Mouse (Mus musculus): ENCODE results near the gene Acot12. TPM values are rescaled to one million over a fixed set of nuclear protein-coding genes. Genes with fewer than 3 reads are reported as not detected.

Acot12 gene
- polyA plus RNA-seq, 1 experiment from 2014 or later = not detected

- no peaks in the 10 kb centered on the region for H3K36me3 ChIP-seq (ENCODE audit: insufficient read depth, low read length)
- H3K4me2 ChIP-seq (replicated peaks; ENCODE audit: low read depth, low read length) = peak overlapping the region; percentile 60
- 48% methylated on average over 6 of the region's 6 CpGs for WGBS
- peak overlapping the region; percentile 28 for H3K4me3 ChIP-seq (ENCODE audit: low read depth, low read length)
- no peaks in the 10 kb centered on the region for H3K27me3 ChIP-seq (replicated peaks; ENCODE audit: insufficient read depth, low read length)
- H3K4me1 ChIP-seq (ENCODE audit: insufficient read depth, low read depth, low read length) = no peaks in the 10 kb centered on the region
- H3K9ac ChIP-seq (replicated peaks; ENCODE audit: low read depth) = no peak overlapping the region
- no peak for TF ChIP-seq EP300 (IDR thresholded peaks at IDR 0.05)
- TF ChIP-seq CTCF (IDR thresholded peaks at IDR 0.05) = no peak
- H3K27ac ChIP-seq (ENCODE audit: low read length) = no peak overlapping the region
- no peak for DNase-seq (ENCODE audit: low spot score)
- H3K9me3 ChIP-seq (ENCODE audit: low read length) = no peaks in the 10 kb centered on the region
- ATAC-seq = no peak
These were observed 461 bp upstream of the Acot12 start for GRCm38 (mm10) chr13:91740851-91741250.

- DNase-seq (ENCODE audit: low spot score) (no peak), ATAC-seq (no peak)
- no peaks in the 10 kb centered on the region for H3K4me1 ChIP-seq (ENCODE audit: insufficient read depth, low read depth, low read length)
- no peaks in the 10 kb centered on the region for H3K9me3 ChIP-seq (ENCODE audit: low read length)
- WGBS = 89% methylated on average over 3 of the region's 3 CpGs
- no peaks in the 10 kb centered on the region for H3K27me3 ChIP-seq (replicated peaks; ENCODE audit: insufficient read depth, low read length)
- no peak overlapping the region for H3K27ac ChIP-seq (ENCODE audit: low read length)
- no peak overlapping the region for H3K4me3 ChIP-seq (ENCODE audit: low read depth, low read length)
- H3K36me3 ChIP-seq (ENCODE audit: insufficient read depth, low read length) = no peaks in the 10 kb centered on the region
- no peak for TF ChIP-seq EP300 (IDR thresholded peaks at IDR 0.05)
- no peak for TF ChIP-seq CTCF (IDR thresholded peaks at IDR 0.05)
- H3K4me2 ChIP-seq (replicated peaks; ENCODE audit: low read depth, low read length) = no peak overlapping the region
- no peak overlapping the region for H3K9ac ChIP-seq (replicated peaks; ENCODE audit: low read depth)
These were observed 1.9 kb downstream of the Acot12 start for GRCm38 (mm10) chr13:91743180-91743579.

GRCm38 (mm10) chr13:91746470-91746869, 5.2 kb downstream of the Acot12 start:
- Histone ChIP-seq H3K9me3 (ENCODE audit: low read length) (no peaks in the 10 kb centered on the region), H3K9ac (replicated peaks; ENCODE audit: low read depth) (no peak overlapping the region), H3K4me1 (ENCODE audit: insufficient read depth, low read depth, low read length) (no peaks in the 10 kb centered on the region), H3K27ac (ENCODE audit: low read length) (no peak overlapping the region), H3K4me3 (ENCODE audit: low read depth, low read length) (no peak overlapping the region), H3K4me2 (replicated peaks; ENCODE audit: low read depth, low read length) (no peak overlapping the region), H3K27me3 (replicated peaks; ENCODE audit: insufficient read depth, low read length) (no peaks in the 10 kb centered on the region), H3K36me3 (ENCODE audit: insufficient read depth, low read length) (no peaks in the 10 kb centered on the region)
- WGBS = 68% methylated on average over 5 of the region's 5 CpGs
- no peak for DNase-seq (ENCODE audit: low spot score)
- TF ChIP-seq CTCF (IDR thresholded peaks at IDR 0.05) = no peak
- TF ChIP-seq EP300 (IDR thresholded peaks at IDR 0.05) = no peak
- no peak for ATAC-seq

- no peaks in the 10 kb centered on the region for H3K4me1 ChIP-seq (ENCODE audit: insufficient read depth, low read depth, low read length)
- no peak overlapping the region for H3K4me3 ChIP-seq (ENCODE audit: low read depth, low read length)
- no peaks in the 10 kb centered on the region for H3K27me3 ChIP-seq (replicated peaks; ENCODE audit: insufficient read depth, low read length)
- DNase-seq (ENCODE audit: low spot score) (no peak), ATAC-seq (no peak)
- no peak overlapping the region for H3K4me2 ChIP-seq (replicated peaks; ENCODE audit: low read depth, low read length)
- no peak for TF ChIP-seq CTCF (IDR thresholded peaks at IDR 0.05)
- TF ChIP-seq EP300 (IDR thresholded peaks at IDR 0.05) = no peak
- no peak overlapping the region for H3K9ac ChIP-seq (replicated peaks; ENCODE audit: low read depth)
- H3K27ac ChIP-seq (ENCODE audit: low read length) = no peak overlapping the region
- no peaks in the 10 kb centered on the region for H3K36me3 ChIP-seq (ENCODE audit: insufficient read depth, low read length)
- WGBS = 93% methylated on average over 2 of the region's 2 CpGs
- no peaks in the 10 kb centered on the region for H3K9me3 ChIP-seq (ENCODE audit: low read length)
These were observed 7.1 kb downstream of the Acot12 start for GRCm38 (mm10) chr13:91748401-91748800.

GRCm38 (mm10) chr13:91749981-91750380, 8.7 kb downstream of the Acot12 start:
- 56% methylated on average over 4 of the region's 4 CpGs for WGBS
- Histone ChIP-seq H3K9me3 (ENCODE audit: low read length) (no peaks in the 10 kb centered on the region), H3K27ac (ENCODE audit: low read length) (no peak overlapping the region), H3K4me2 (replicated peaks; ENCODE audit: low read depth, low read length) (no peak overlapping the region), H3K4me1 (ENCODE audit: insufficient read depth, low read depth, low read length) (no peaks in the 10 kb centered on the region), H3K4me3 (ENCODE audit: low read depth, low read length) (no peak overlapping the region), H3K9ac (replicated peaks; ENCODE audit: low read depth) (no peak overlapping the region), H3K27me3 (replicated peaks; ENCODE audit: insufficient read depth, low read length) (no peaks in the 10 kb centered on the region), H3K36me3 (ENCODE audit: insufficient read depth, low read length) (no peaks in the 10 kb centered on the region)
- TF ChIP-seq EP300 (IDR thresholded peaks at IDR 0.05) = no peak
- TF ChIP-seq CTCF (IDR thresholded peaks at IDR 0.05) = no peak
- DNase-seq (ENCODE audit: low spot score) = no peak
- ATAC-seq = no peak

- Histone ChIP-seq H3K27me3 (replicated peaks; ENCODE audit: insufficient read depth, low read length) (no peaks in the 10 kb centered on the region), H3K9ac (replicated peaks; ENCODE audit: low read depth) (no peak overlapping the region), H3K9me3 (ENCODE audit: low read length) (no peaks in the 10 kb centered on the region), H3K4me1 (ENCODE audit: insufficient read depth, low read depth, low read length) (no peaks in the 10 kb centered on the region), H3K4me3 (ENCODE audit: low read depth, low read length) (no peak overlapping the region), H3K36me3 (ENCODE audit: insufficient read depth, low read length) (no peaks in the 10 kb centered on the region), H3K27ac (ENCODE audit: low read length) (no peak overlapping the region), H3K4me2 (replicated peaks; ENCODE audit: low read depth, low read length) (no peak overlapping the region)
- no peak for DNase-seq (ENCODE audit: low spot score)
- no peak for ATAC-seq
- TF ChIP-seq CTCF (IDR thresholded peaks at IDR 0.05) = no peak
- TF ChIP-seq EP300 (IDR thresholded peaks at IDR 0.05) = no peak
- WGBS = 47% methylated on average over 4 of the region's 4 CpGs
These were observed 12.4 kb downstream of the Acot12 start for GRCm38 (mm10) chr13:91753724-91754123.

GRCm38 (mm10) chr13:91754762-91755161, 13.4 kb downstream of the Acot12 start:
- DNase-seq (ENCODE audit: low spot score) = no peak
- Histone ChIP-seq H3K9me3 (ENCODE audit: low read length) (no peaks in the 10 kb centered on the region), H3K36me3 (ENCODE audit: insufficient read depth, low read length) (no peaks in the 10 kb centered on the region), H3K27me3 (replicated peaks; ENCODE audit: insufficient read depth, low read length) (no peaks in the 10 kb centered on the region), H3K4me2 (replicated peaks; ENCODE audit: low read depth, low read length) (no peak overlapping the region), H3K27ac (ENCODE audit: low read length) (no peak overlapping the region), H3K4me1 (ENCODE audit: insufficient read depth, low read depth, low read length) (no peaks in the 10 kb centered on the region), H3K4me3 (ENCODE audit: low read depth, low read length) (no peak overlapping the region), H3K9ac (replicated peaks; ENCODE audit: low read depth) (no peak overlapping the region)
- no peak for ATAC-seq
- TF ChIP-seq CTCF (IDR thresholded peaks at IDR 0.05) = no peak
- no peak for TF ChIP-seq EP300 (IDR thresholded peaks at IDR 0.05)
